Mouse (Mus musculus) thymus, adult 2 months (tissue): ENCODE measurements around the gene Chrm3.

Experiments used
- CTCF ChIP-seq: fragments of 200-500 bp; IDR thresholded peaks from 2 replicates; pipeline ENCODE4 v1.5.1; 2012; ENCODE audit warnings: mild to moderate bottlenecking, control low read depth, low read length, moderate library complexity, borderline replicate concordance; ENCODE audit not compliant: control insufficient read depth, poor library complexity, insufficient read depth; ENCODE audit errors: extremely low read depth
- POLR2A ChIP-seq: fragments of 200-500 bp; IDR thresholded peaks from 2 replicates; pipeline ENCODE4 v1.6.1; 2012; ENCODE audit warnings: mild to moderate bottlenecking, low read length, control low read depth, moderate library complexity; ENCODE audit not compliant: control insufficient read depth, poor library complexity, insufficient read depth; ENCODE audit errors: extremely low read depth

DNA sequence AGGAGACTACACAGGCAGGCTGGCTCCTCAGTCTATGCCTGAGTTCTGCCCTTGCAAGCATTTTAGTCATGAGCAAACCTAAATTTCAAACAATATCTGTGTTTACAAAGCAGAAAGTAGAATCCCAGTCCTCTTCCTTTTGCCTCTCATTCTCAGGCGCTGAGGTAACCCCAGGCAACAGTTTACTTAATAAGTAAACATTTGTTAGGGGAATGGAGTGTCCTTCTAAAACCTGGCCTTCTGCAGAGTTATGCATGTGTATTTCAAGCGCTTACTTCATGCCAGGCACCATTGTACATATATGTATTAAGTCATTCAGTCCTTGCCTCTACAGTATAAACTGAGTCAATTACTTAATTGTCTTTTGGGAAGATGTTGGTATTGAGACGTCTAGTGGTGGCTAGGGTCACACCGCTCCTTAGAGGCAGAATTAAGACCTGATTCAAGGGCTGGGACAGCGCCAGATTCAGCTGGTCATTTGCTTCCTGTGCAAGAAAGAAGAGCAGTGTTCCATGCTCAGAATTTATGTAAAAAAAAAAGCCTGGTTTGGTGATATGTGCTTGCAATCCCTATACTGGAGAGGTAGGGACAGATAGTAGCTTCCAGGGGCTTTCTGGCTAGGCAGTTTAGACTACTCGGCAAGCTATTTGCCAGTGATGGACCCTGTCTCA is 474.0 kb downstream of the Chrm3 start:
- no peak for TF ChIP-seq CTCF
- no peak for TF ChIP-seq POLR2A
